23 mouse cellular contexts compared by ENCODE assay signal in genomic region chr7:49369809-49370473, GRCm38 (mm10).
DNase-seq lines count a peak whose midpoint lies in the region; ATAC-seq and TF ChIP-seq lines count a peak whose summit lies in the region.
"Had no signal": no experiment of that assay in that cellular context is flagged by ENCODE, and none has a peak within 500 bp of the region (broad histone marks: within the 10 kb centered on the region; RNA-seq: fewer than 3 reads in every experiment).

No protein-coding gene starts in this region.

- H3K4me2 ChIP-seq in forebrain, postnatal 0 days (ENCODE audit: low read depth), result no peak overlapping the region
- no peak overlapping the region for H3K4me2 ChIP-seq in forebrain, embryonic 12.5 days
- H3K4me2 ChIP-seq in lung, postnatal 0 days (replicated peaks; ENCODE audit: low read depth, low read length), result no peak overlapping the region
- no peak overlapping the region for H3K4me2 ChIP-seq in hindbrain, embryonic 16.5 days (ENCODE audit: low read length)
- H3K4me2 ChIP-seq: embryonic facial prominence, embryonic 12.5 days; heart, embryonic 12.5 days; liver, embryonic 12.5 days; lung, embryonic 14.5 days had no signal

- no peak overlapping the region for H3K4me3 ChIP-seq in forebrain, postnatal 0 days (ENCODE audit: low read depth, low read length)
- no peak overlapping the region for H3K4me3 ChIP-seq in forebrain, embryonic 12.5 days (replicated peaks)
- no peak overlapping the region for H3K4me3 ChIP-seq in lung, postnatal 0 days (ENCODE audit: low read depth, low read length)
- no peak overlapping the region for H3K4me3 ChIP-seq in lung, adult 2 months (replicated peaks; ENCODE audit: extremely low read depth, low read depth, low read length)
- no peak overlapping the region for H3K4me3 ChIP-seq in hindbrain, embryonic 16.5 days (ENCODE audit: low read length)
- H3K4me3 ChIP-seq: embryonic facial prominence, embryonic 12.5 days; erythroblast, embryonic 14.5 days; heart, embryonic 12.5 days; left cerebral cortex, adult 2 months; liver, embryonic 12.5 days had no signal

- TF ChIP-seq CTCF in forebrain, postnatal 0 days (IDR thresholded peaks at IDR 0.05; ENCODE audit: low read depth), result no peak
- no peak for TF ChIP-seq CTCF in lung, postnatal 0 days (IDR thresholded peaks at IDR 0.05)
- TF ChIP-seq CTCF in lung, adult 2 months (IDR thresholded peaks at IDR 0.05; ENCODE audit: insufficient read depth, low read length), result no peak

- no peaks in the 10 kb centered on the region for H3K27me3 ChIP-seq in forebrain, postnatal 0 days (ENCODE audit: insufficient read depth, low read length)
- peaks cover 58% of the 10 kb centered on the region for H3K27me3 ChIP-seq in forebrain, embryonic 12.5 days
- H3K27me3 ChIP-seq in lung, postnatal 0 days (replicated peaks; ENCODE audit: insufficient read depth, low read length), result no peaks in the 10 kb centered on the region
- no peaks in the 10 kb centered on the region for H3K27me3 ChIP-seq in hindbrain, embryonic 16.5 days (replicated peaks; ENCODE audit: control insufficient read depth, insufficient read depth, low read length)
- H3K27me3 ChIP-seq: embryonic facial prominence, embryonic 12.5 days; heart, embryonic 12.5 days; Patski had no signal

- no peak overlapping the region for H3K9ac ChIP-seq in forebrain, postnatal 0 days
- H3K9ac ChIP-seq in forebrain, embryonic 12.5 days, result no peak overlapping the region
- no peak overlapping the region for H3K9ac ChIP-seq in lung, postnatal 0 days (replicated peaks; ENCODE audit: low read depth)
- H3K9ac ChIP-seq in hindbrain, embryonic 16.5 days (ENCODE audit: low read depth, low read length), result no peak overlapping the region
- H3K9ac ChIP-seq: embryonic facial prominence, embryonic 12.5 days; heart, embryonic 12.5 days; liver, embryonic 12.5 days; lung, embryonic 14.5 days had no signal

- TF ChIP-seq EP300 in lung, postnatal 0 days (IDR thresholded peaks at IDR 0.05), result no peak

- peak; percentile 28 for DNase-seq in cerebellum, adult 11-12 months
- DNase-seq in cerebellum, adult 8-10 months, result no peak
- no peak for DNase-seq in forebrain, postnatal 0 days
- DNase-seq in lung, postnatal 0 days (ENCODE audit: low spot score), result peak; percentile 31
- DNase-seq in lung, adult 2 months, result no peak
- no peak for DNase-seq in spleen, adult 12 weeks (ENCODE audit: low spot score)
- DNase-seq: adrenal gland, postnatal 25 days; heart, adult 11 months; heart, postnatal 14 days; kidney, adult 8-10 months; kidney, postnatal 14 days; lung, embryonic 14.5 days; midbrain, embryonic 14.5 days; right cerebral cortex, postnatal 4 days had no signal

- H3K36me3 ChIP-seq in forebrain, postnatal 0 days (ENCODE audit: insufficient read depth), result no peaks in the 10 kb centered on the region
- no peaks in the 10 kb centered on the region for H3K36me3 ChIP-seq in forebrain, embryonic 12.5 days (replicated peaks)
- H3K36me3 ChIP-seq in lung, postnatal 0 days (ENCODE audit: insufficient read depth, low read length), result no peaks in the 10 kb centered on the region
- no peaks in the 10 kb centered on the region for H3K36me3 ChIP-seq in hindbrain, embryonic 16.5 days (ENCODE audit: control insufficient read depth, insufficient read depth, low read length)
- H3K36me3 ChIP-seq: embryonic facial prominence, embryonic 12.5 days; heart, embryonic 12.5 days; liver, embryonic 12.5 days had no signal

- no peak overlapping the region for H3K27ac ChIP-seq in forebrain, postnatal 0 days (ENCODE audit: low read depth, low read length)
- no peak overlapping the region for H3K27ac ChIP-seq in forebrain, embryonic 12.5 days
- H3K27ac ChIP-seq in lung, postnatal 0 days (ENCODE audit: low read length), result no peak overlapping the region
- H3K27ac ChIP-seq in hindbrain, embryonic 16.5 days (ENCODE audit: low read depth, low read length), result no peak overlapping the region
- H3K27ac ChIP-seq: embryonic facial prominence, embryonic 12.5 days; left cerebral cortex, adult 2 months; liver, embryonic 12.5 days; stomach, postnatal 0 days had no signal

- WGBS in forebrain, postnatal 0 days, result 72% methylated on average over 10 of the region's 10 CpGs
- 88% methylated on average over 10 of the region's 10 CpGs for WGBS in forebrain, embryonic 12.5 days
- WGBS in lung, postnatal 0 days, result 84% methylated on average over 10 of the region's 10 CpGs
- WGBS in lung, adult 2 months, result 81% methylated on average over 10 of the region's 10 CpGs
- WGBS in hindbrain, embryonic 16.5 days, result 74% methylated on average over 10 of the region's 10 CpGs

- peak; percentile 12; the same call in 1 of the 2 replicates for ATAC-seq in forebrain, postnatal 0 days
- no peak for ATAC-seq in forebrain, embryonic 12.5 days (ENCODE audit: low FRiP score)
- peak; percentile 56 for ATAC-seq in lung, postnatal 0 days
- ATAC-seq in hindbrain, embryonic 16.5 days, result peak; percentile 18; the same call in 1 of the 2 replicates
- ATAC-seq: liver, embryonic 12.5 days; Patski had no signal

- H3K4me1 ChIP-seq in forebrain, postnatal 0 days (ENCODE audit: insufficient read depth), result no peaks in the 10 kb centered on the region
- peaks cover 6% of the 10 kb centered on the region for H3K4me1 ChIP-seq in forebrain, embryonic 12.5 days
- no peaks in the 10 kb centered on the region; the same call in 1 of the 2 replicates for H3K4me1 ChIP-seq in lung, postnatal 0 days (ENCODE audit: insufficient read depth, low read depth, low read length)
- H3K4me1 ChIP-seq in lung, adult 2 months (ENCODE audit: control insufficient read depth, insufficient read depth, low read length), result peaks cover 7% of the 10 kb centered on the region; the same call in 1 of the 2 replicates
- H3K4me1 ChIP-seq in hindbrain, embryonic 16.5 days (ENCODE audit: control insufficient read depth, insufficient read depth, low read depth, low read length), result peaks cover 17% of the 10 kb centered on the region
- H3K4me1 ChIP-seq: liver, embryonic 12.5 days had no signal

- no peaks in the 10 kb centered on the region for H3K9me3 ChIP-seq in forebrain, postnatal 0 days (ENCODE audit: low read length)
- no peaks in the 10 kb centered on the region for H3K9me3 ChIP-seq in forebrain, embryonic 12.5 days
- no peaks in the 10 kb centered on the region for H3K9me3 ChIP-seq in lung, postnatal 0 days (ENCODE audit: low read length)
- no peaks in the 10 kb centered on the region for H3K9me3 ChIP-seq in hindbrain, embryonic 16.5 days (ENCODE audit: control insufficient read depth, low read length)
- H3K9me3 ChIP-seq: embryonic facial prominence, embryonic 12.5 days; heart, embryonic 12.5 days; liver, embryonic 12.5 days had no signal

- no peak for TF ChIP-seq POLR2A in lung, adult 2 months (IDR thresholded peaks at IDR 0.05; ENCODE audit: borderline replicate concordance, extremely low read depth, low read depth, low read length)

Comparison
In these comparisons a context has a peak if more than half of its experiments do, and no peak if none do; other contexts are left out.
1. DNase-seq: peak in cerebellum, adult 11-12 months (single experiment) and lung, postnatal 0 days (single experiment); none in cerebellum, adult 8-10 months (single experiment), forebrain, postnatal 0 days (single experiment), lung, adult 2 months (single experiment) and spleen, adult 12 weeks (single experiment).